Mouse (Mus musculus) intestine, embryonic 14.5 days (tissue): ENCODE results near the gene Enkd1. TPM values are rescaled to one million over a fixed set of nuclear protein-coding genes. Genes with fewer than 3 reads are reported as not detected.

Experiments used
- ATAC-seq: fragments of 200-750 bp; cut with Nextera tagmentation; replicated peaks from 2 replicates; pipeline ENCODE4 v1.8.0; 2017; ENCODE audit warnings: low read depth, moderate number of reproducible peaks, moderate TSS enrichment, moderate library complexity; ENCODE audit not compliant: low FRiP score, low TSS enrichment
- DNase-seq: peaks from one replicate; pipeline ENCODE4 v3.0.0-alpha.2; 2018; ENCODE audit warnings: low spot score
- H3K27ac ChIP-seq: fragments of 300-500 bp; sonication (generic); 2 replicates; pipeline ENCODE4 v1.5.1; 2014; ENCODE audit warnings: low read depth, mild to moderate bottlenecking, control low read depth
- H3K27me3 ChIP-seq: fragments of 300-500 bp; sonication (generic); replicated peaks from 2 replicates; pipeline ENCODE4 v1.6.1; 2014; ENCODE audit warnings: low read length, control low read depth; ENCODE audit not compliant: control insufficient read depth, insufficient read depth
- H3K36me3 ChIP-seq: fragments of 300-500 bp; sonication (generic); 2 replicates; pipeline ENCODE4 v1.6.1; 2014; ENCODE audit warnings: low read length, control low read depth; ENCODE audit not compliant: control insufficient read depth, insufficient read depth
- H3K4me1 ChIP-seq: fragments of 300-500 bp; sonication (generic); replicated peaks from 2 replicates; pipeline ENCODE4 v1.6.1; 2014; ENCODE audit warnings: low read length, control low read depth, mixed read lengths; ENCODE audit not compliant: control insufficient read depth, insufficient read depth
- H3K4me2 ChIP-seq: fragments of 300-500 bp; sonication (generic); 2 replicates; pipeline ENCODE4 v1.6.1; 2014; ENCODE audit warnings: low read length
- H3K4me3 ChIP-seq: fragments of 300-500 bp; sonication (generic); 2 replicates; pipeline ENCODE4 v1.5.1; 2014; ENCODE audit warnings: low read depth, low read length, control low read depth, mixed read lengths
- H3K9ac ChIP-seq: fragments of 300-500 bp; sonication (generic); 2 replicates; pipeline ENCODE4 v1.6.1; 2014; ENCODE audit warnings: mild to moderate bottlenecking, low read length
- H3K9me3 ChIP-seq: fragments of 300-500 bp; sonication (generic); 2 replicates; pipeline ENCODE4 v1.6.1; 2016; ENCODE audit warnings: low read length, control low read depth; ENCODE audit not compliant: control insufficient read depth
- WGBS: fragments of 180-500 bp; shearing (Covaris S2); extraction: QIAGEN DNeasy Blood & Tissue Kit; methylation state at CpG from one replicate; pipeline ENCODE4 v1.1.7; 2014; 5-methylcytosine and 5-hydroxymethylcytosine counted together
- polyA plus RNA-seq: library from polyadenylated mRNA; unstranded; fragments of >200 nt; fragmentation: Nextera tagmentation; extraction: Ambion mirVana; gene quantifications from 2 replicates; pipeline ENCODE4 v1.2.1, GENCODE M21; 2014

The Enkd1 gene
- polyA plus RNA-seq, result 22.6 and 23.2 TPM in 2 replicates

- DNase-seq, result peak; percentile 93
- WGBS, result under 1% methylated on average over 53 of the region's 55 CpGs
- Histone ChIP-seq H3K27me3 (no peaks in the 10 kb centered on the region), H3K9ac (peak within 1 kb of the TSS; percentile 59), H3K4me2 (peak within 1 kb of the TSS; percentile 95), H3K4me1 (0 out of 2 replicates have a peak, but pooled peaks cover 5% of the 10 kb centered on the region), H3K9me3 (no peaks in the 10 kb centered on the region), H3K36me3 (peaks cover 13% of the 10 kb centered on the region), H3K4me3 (peak within 1 kb of the TSS; percentile 82), H3K27ac (no peak within 1 kb of the TSS)
- peak; percentile 79 for ATAC-seq
Measured at GRCm38 (mm10) chr8:105707498-105708403, at the start of gene Enkd1, which contains the start of gene 4933405L10Rik. Gene Enkd1 (minus strand): TSS chr8:105708210. Gene 4933405L10Rik (plus strand): TSS chr8:105707655.

- Histone ChIP-seq H3K4me3 (no peak overlapping the region), H3K9me3 (no peaks in the 10 kb centered on the region), H3K4me2 (no peak overlapping the region), H3K9ac (no peak overlapping the region), H3K36me3 (no peaks in the 10 kb centered on the region), H3K27ac (no peak overlapping the region), H3K4me1 (peaks cover 13% of the 10 kb centered on the region), H3K27me3 (0 out of 2 replicates have a peak, but pooled peaks cover 7% of the 10 kb centered on the region)
- 46% methylated on average over 2 of the region's 2 CpGs for WGBS
- DNase-seq, result no peak
- ATAC-seq, result no peak
Measured at GRCm38 (mm10) chr8:105754688-105755087, 46.7 kb upstream of the Enkd1 start.

- no peaks in the 10 kb centered on the region for H3K36me3 ChIP-seq
- no peak overlapping the region for H3K9ac ChIP-seq
- WGBS, result 74% methylated on average over 2 of the region's 2 CpGs
Measured at GRCm38 (mm10) chr8:105753916-105754315, 45.9 kb upstream of the Enkd1 start.

GRCm38 (mm10) chr8:105750606-105751005 lies 42.6 kb upstream of the Enkd1 start:
- H3K27ac ChIP-seq, result peak overlapping the region; percentile 48; the same call in 1 of the 2 replicates
- no peak overlapping the region for H3K9ac ChIP-seq
- 0 out of 2 replicates have a peak, but pooled peaks have one; percentile 27 for ATAC-seq
- peaks cover 17% of the 10 kb centered on the region for H3K4me1 ChIP-seq
- DNase-seq, result peak; percentile 66
- no peaks in the 10 kb centered on the region for H3K36me3 ChIP-seq
- H3K27me3 ChIP-seq, result 0 out of 2 replicates have a peak, but pooled peaks cover 7% of the 10 kb centered on the region
- H3K4me2 ChIP-seq, result no peak overlapping the region
- WGBS, result 8% methylated on average over 11 of the region's 11 CpGs
- H3K9me3 ChIP-seq, result no peaks in the 10 kb centered on the region
- H3K4me3 ChIP-seq, result no peak overlapping the region

More at GRCm38 (mm10) chr8:105753916-105754315, 45.9 kb upstream of the Enkd1 start:
- Histone ChIP-seq H3K9me3 (no peaks in the 10 kb centered on the region), H3K27me3 (0 out of 2 replicates have a peak, but pooled peaks cover 7% of the 10 kb centered on the region), H3K4me3 (no peak overlapping the region), H3K4me2 (no peak overlapping the region), H3K4me1 (peaks cover 14% of the 10 kb centered on the region), H3K27ac (no peak overlapping the region)
- no peak for ATAC-seq
- DNase-seq, result no peak

GRCm38 (mm10) chr8:105743301-105743700 lies 35.3 kb upstream of the Enkd1 start:
- H3K36me3 ChIP-seq, result no peaks in the 10 kb centered on the region
- H3K27me3 ChIP-seq, result no peaks in the 10 kb centered on the region
- no peak overlapping the region for H3K9ac ChIP-seq
- H3K27ac ChIP-seq, result no peak overlapping the region
- peaks cover 6% of the 10 kb centered on the region; the same call in 1 of the 2 replicates for H3K4me1 ChIP-seq
- 85% methylated on average over 4 of the region's 4 CpGs for WGBS
- no peak overlapping the region for H3K4me3 ChIP-seq
- DNase-seq (no peak), ATAC-seq (no peak)
- H3K4me2 ChIP-seq, result no peak overlapping the region
- H3K9me3 ChIP-seq, result no peaks in the 10 kb centered on the region

GRCm38 (mm10) chr8:105739216-105739615 lies 31.2 kb upstream of the Enkd1 start:
- Histone ChIP-seq H3K27me3 (no peaks in the 10 kb centered on the region), H3K9me3 (no peaks in the 10 kb centered on the region), H3K36me3 (no peaks in the 10 kb centered on the region), H3K4me3 (no peak overlapping the region), H3K4me2 (no peak overlapping the region), H3K4me1 (0 out of 2 replicates have a peak, but pooled peaks cover 3% of the 10 kb centered on the region), H3K27ac (no peak overlapping the region), H3K9ac (no peak overlapping the region)
- DNase-seq (no peak), ATAC-seq (no peak)
- 83% methylated on average over 5 of the region's 5 CpGs for WGBS

- 91% methylated on average over 5 of the region's 5 CpGs for WGBS
- H3K27ac ChIP-seq, result no peak overlapping the region
- no peaks in the 10 kb centered on the region for H3K9me3 ChIP-seq
- H3K27me3 ChIP-seq, result no peaks in the 10 kb centered on the region
- H3K4me3 ChIP-seq, result no peak overlapping the region
- no peaks in the 10 kb centered on the region for H3K4me1 ChIP-seq
- no peak for DNase-seq
- no peak overlapping the region for H3K9ac ChIP-seq
- no peaks in the 10 kb centered on the region for H3K36me3 ChIP-seq
- no peak for ATAC-seq
- H3K4me2 ChIP-seq, result no peak overlapping the region
Measured at GRCm38 (mm10) chr8:105732186-105732585, 24.2 kb upstream of the Enkd1 start.

- Histone ChIP-seq H3K9ac (no peak overlapping the region), H3K9me3 (no peaks in the 10 kb centered on the region), H3K4me2 (no peak overlapping the region), H3K27ac (no peak overlapping the region), H3K4me3 (no peak overlapping the region), H3K27me3 (no peaks in the 10 kb centered on the region), H3K4me1 (no peaks in the 10 kb centered on the region), H3K36me3 (0 out of 2 replicates have a peak, but pooled peaks cover 13% of the 10 kb centered on the region)
- 69% methylated on average over 18 of the region's 18 CpGs for WGBS
- ATAC-seq (no peak), DNase-seq (no peak)
Measured at GRCm38 (mm10) chr8:105727397-105728124, 19.6 kb upstream of the Enkd1 start.
